In genomic region chr9:4300466-4300865, GRCm38 (mm10) we compare ENCODE assay signal across 20 mouse cellular contexts.
"Had no signal": no experiment of that assay in that cellular context is flagged by ENCODE, and none has a peak within 500 bp of the region (broad histone marks: within the 10 kb centered on the region; RNA-seq: fewer than 3 reads in every experiment).

No protein-coding gene starts in this region.

- H3K27me3 ChIP-seq: kidney, embryonic 15.5 days; lung, embryonic 15.5 days; megakaryocyte, embryonic 14.5 days; midbrain, embryonic 13.5 days; neural tube, embryonic 13.5 days had no signal

- H3K27ac ChIP-seq: kidney, embryonic 15.5 days; left cerebral cortex, adult 2 months; liver, embryonic 14.5 days; lung, embryonic 15.5 days; midbrain, embryonic 10.5 days; midbrain, embryonic 13.5 days; neural tube, embryonic 13.5 days had no signal

- H3K9ac ChIP-seq: kidney, embryonic 15.5 days; liver, embryonic 14.5 days; lung, embryonic 15.5 days; midbrain, embryonic 13.5 days; neural tube, embryonic 13.5 days had no signal

- H3K4me3 ChIP-seq: kidney, embryonic 15.5 days; left cerebral cortex, adult 2 months; lung, embryonic 15.5 days; megakaryocyte, embryonic 14.5 days; midbrain, embryonic 10.5 days; midbrain, embryonic 13.5 days; myocyte; neural tube, embryonic 13.5 days had no signal

- H3K4me2 ChIP-seq: kidney, embryonic 15.5 days; lung, embryonic 15.5 days; midbrain, embryonic 13.5 days; neural tube, embryonic 13.5 days had no signal

- DNase-seq: kidney, adult 8-10 months; kidney, postnatal 10 days; kidney, postnatal 36 days; layer of hippocampus, postnatal 36 days; lung, adult 18-20 months; lung, postnatal 10 days; lung, postnatal 36 days; thymus, adult 18-20 months; thymus, postnatal 14 days; thymus, postnatal 4 days had no signal

- H3K4me1 ChIP-seq: kidney, embryonic 15.5 days; lung, embryonic 15.5 days; midbrain, embryonic 10.5 days; midbrain, embryonic 13.5 days; neural tube, embryonic 13.5 days had no signal

- ATAC-seq: midbrain, embryonic 13.5 days; midbrain, embryonic 16.5 days had no signal

- H3K9me3 ChIP-seq: kidney, embryonic 15.5 days; lung, embryonic 15.5 days; megakaryocyte, embryonic 14.5 days; midbrain, embryonic 10.5 days; midbrain, embryonic 13.5 days; neural tube, embryonic 13.5 days had no signal
